Mouse (Mus musculus): ENCODE data around the gene Cckbr. TPM values are rescaled to one million over a fixed set of nuclear protein-coding genes. Genes with fewer than 3 reads are reported as not detected.

The Cckbr gene
- not detected for polyA plus RNA-seq (2014; fragmentation: Illumina TruSeq; extraction: RNeasy Lipid Tissue Mini Kit (QIAGEN cat#74804); ENCODE audit: low read depth, low replicate concordance)

GRCm38 (mm10) chr7:105425424-105426043 lies at the start of gene Cckbr:
Cckbr (plus strand) TSS chr7:105425731.

GRCm38 (mm10) chr7:105399935-105400624 lies 25.5 kb upstream of the Cckbr start, which contains the start of gene Fam160a2:
Fam160a2 (minus strand) TSS chr7:105400054.

GRCm38 (mm10) chr7:105404268-105404667 lies 21.3 kb upstream of the Cckbr start, which contains the start of gene Cnga4:
Cnga4 (plus strand) TSS chr7:105404568.

GRCm38 (mm10) chr7:105481505-105482411 lies 56.2 kb downstream of the Cckbr start, which contains the start of gene Cavin3:
Cavin3 (minus strand) TSS chr7:105482300.

Other genes with a start within 250 kb of the Cckbr start
- not detected for gene Olfr685, start 239.7 kb upstream of the Cckbr start, polyA plus RNA-seq (2014; fragmentation: Illumina TruSeq; extraction: RNeasy Lipid Tissue Mini Kit (QIAGEN cat#74804); ENCODE audit: low read depth, low replicate concordance)
- gene Olfr686, start 218.2 kb upstream of the Cckbr start, polyA plus RNA-seq (2014; fragmentation: Illumina TruSeq; extraction: RNeasy Lipid Tissue Mini Kit (QIAGEN cat#74804); ENCODE audit: low read depth, low replicate concordance) = not detected
- gene Olfr688, start 137.6 kb upstream of the Cckbr start, polyA plus RNA-seq (2014; fragmentation: Illumina TruSeq; extraction: RNeasy Lipid Tissue Mini Kit (QIAGEN cat#74804); ENCODE audit: low read depth, low replicate concordance) = not detected
- gene Olfr689, start 114.6 kb upstream of the Cckbr start, polyA plus RNA-seq (2014; fragmentation: Illumina TruSeq; extraction: RNeasy Lipid Tissue Mini Kit (QIAGEN cat#74804); ENCODE audit: low read depth, low replicate concordance) = not detected
- not detected for gene Olfr690, start 91.6 kb upstream of the Cckbr start, polyA plus RNA-seq (2014; fragmentation: Illumina TruSeq; extraction: RNeasy Lipid Tissue Mini Kit (QIAGEN cat#74804); ENCODE audit: low read depth, low replicate concordance)
- gene Olfr691, start 83.5 kb upstream of the Cckbr start, polyA plus RNA-seq (2014; fragmentation: Illumina TruSeq; extraction: RNeasy Lipid Tissue Mini Kit (QIAGEN cat#74804); ENCODE audit: low read depth, low replicate concordance) = not detected
- not detected for gene Olfr692, start 57.5 kb upstream of the Cckbr start, polyA plus RNA-seq (2014; fragmentation: Illumina TruSeq; extraction: RNeasy Lipid Tissue Mini Kit (QIAGEN cat#74804); ENCODE audit: low read depth, low replicate concordance)
- gene Gm5901, start 50.7 kb upstream of the Cckbr start, polyA plus RNA-seq (2014; fragmentation: Illumina TruSeq; extraction: RNeasy Lipid Tissue Mini Kit (QIAGEN cat#74804); ENCODE audit: low read depth, low replicate concordance) = not detected
- gene Fam160a2, start 25.7 kb upstream of the Cckbr start, polyA plus RNA-seq (2014; fragmentation: Illumina TruSeq; extraction: RNeasy Lipid Tissue Mini Kit (QIAGEN cat#74804); ENCODE audit: low read depth, low replicate concordance) = 61.1 TPM
- gene Cnga4, start 21.2 kb upstream of the Cckbr start, polyA plus RNA-seq (2014; fragmentation: Illumina TruSeq; extraction: RNeasy Lipid Tissue Mini Kit (QIAGEN cat#74804); ENCODE audit: low read depth, low replicate concordance) = 0.16 TPM
- gene Cavin3, start 56.6 kb downstream of the Cckbr start, polyA plus RNA-seq (2014; fragmentation: Illumina TruSeq; extraction: RNeasy Lipid Tissue Mini Kit (QIAGEN cat#74804); ENCODE audit: low read depth, low replicate concordance) = 9.2 TPM
- gene Smpd1, start 128.6 kb downstream of the Cckbr start, polyA plus RNA-seq (2014; fragmentation: Illumina TruSeq; extraction: RNeasy Lipid Tissue Mini Kit (QIAGEN cat#74804); ENCODE audit: low read depth, low replicate concordance) = 2.7 TPM
- gene Apbb1, start 155.9 kb downstream of the Cckbr start, polyA plus RNA-seq (2014; fragmentation: Illumina TruSeq; extraction: RNeasy Lipid Tissue Mini Kit (QIAGEN cat#74804); ENCODE audit: low read depth, low replicate concordance) = not detected
- not detected for gene Hpx, start 174.4 kb downstream of the Cckbr start, polyA plus RNA-seq (2014; fragmentation: Illumina TruSeq; extraction: RNeasy Lipid Tissue Mini Kit (QIAGEN cat#74804); ENCODE audit: low read depth, low replicate concordance)
- 9.6 TPM for gene Trim3, start 207.8 kb downstream of the Cckbr start, polyA plus RNA-seq (2014; fragmentation: Illumina TruSeq; extraction: RNeasy Lipid Tissue Mini Kit (QIAGEN cat#74804); ENCODE audit: low read depth, low replicate concordance)
- 41.0 TPM for gene Timm10b, start 214.3 kb downstream of the Cckbr start, polyA plus RNA-seq (2014; fragmentation: Illumina TruSeq; extraction: RNeasy Lipid Tissue Mini Kit (QIAGEN cat#74804); ENCODE audit: low read depth, low replicate concordance)
- 13.0 TPM for gene Arfip2, start 214.7 kb downstream of the Cckbr start, polyA plus RNA-seq (2014; fragmentation: Illumina TruSeq; extraction: RNeasy Lipid Tissue Mini Kit (QIAGEN cat#74804); ENCODE audit: low read depth, low replicate concordance)
- 0.79 TPM for gene Gm45799, start 214.8 kb downstream of the Cckbr start, polyA plus RNA-seq (2014; fragmentation: Illumina TruSeq; extraction: RNeasy Lipid Tissue Mini Kit (QIAGEN cat#74804); ENCODE audit: low read depth, low replicate concordance)
- gene Dnhd1, start 225.1 kb downstream of the Cckbr start, polyA plus RNA-seq (2014; fragmentation: Illumina TruSeq; extraction: RNeasy Lipid Tissue Mini Kit (QIAGEN cat#74804); ENCODE audit: low read depth, low replicate concordance) = 1.6 TPM